Mouse (Mus musculus) bone marrow, adult 2 months (tissue): ENCODE results near the gene Hivep3.

Experiments used
- CTCF ChIP-seq: fragments of 200-500 bp; IDR thresholded peaks from 2 replicates; pipeline ENCODE4 v1.5.1; 2011; ENCODE audit warnings: low read length, control low read depth; ENCODE audit not compliant: control insufficient read depth, insufficient read depth
- POLR2A ChIP-seq: fragments of 200-500 bp; IDR thresholded peaks from 2 replicates; pipeline ENCODE4 v1.6.1; 2011; ENCODE audit warnings: low read depth, mild to moderate bottlenecking, control low read depth, low read length, borderline replicate concordance; ENCODE audit not compliant: control insufficient read depth

DNA sequence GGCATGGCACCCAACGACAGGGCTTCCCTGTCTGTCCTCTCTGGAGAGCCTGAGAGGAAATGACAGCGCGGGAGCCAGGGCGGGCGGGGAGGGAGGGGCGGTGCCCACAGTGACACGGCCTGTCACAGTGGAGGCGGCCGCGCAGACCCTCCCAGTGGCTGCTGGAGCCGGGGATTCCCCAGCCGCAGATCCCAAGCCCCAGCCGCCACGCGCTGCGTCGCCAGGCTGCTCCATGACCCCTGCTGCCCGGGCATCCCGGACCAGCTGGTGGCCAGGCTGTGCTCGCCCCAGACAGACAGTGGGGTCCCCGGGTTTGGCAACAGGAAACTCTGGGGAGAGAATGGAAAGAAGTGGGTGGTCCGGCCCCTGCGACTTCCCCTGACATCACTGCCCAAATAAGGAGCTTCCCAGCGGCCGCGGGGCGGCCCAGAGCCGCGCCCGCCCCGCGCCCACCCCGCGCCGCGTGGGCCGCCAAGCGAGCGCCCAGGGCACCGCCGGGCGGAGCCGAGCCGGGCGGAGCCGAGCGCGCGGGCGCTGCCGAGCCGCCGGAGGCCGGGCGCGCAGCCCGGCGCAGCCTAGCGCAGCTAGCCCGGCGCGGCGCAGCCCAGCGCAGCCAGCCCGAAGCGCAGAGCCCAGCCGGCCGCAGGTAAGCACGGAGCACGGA is 298.9 kb downstream of the Hivep3 start:
- TF ChIP-seq CTCF (no peak), POLR2A (no peak; the same call in 1 of the 2 replicates)
